Mouse (Mus musculus) neural tube, embryonic 14.5 days (tissue): ENCODE results near the gene Maml1. TPM values are rescaled to one million over a fixed set of nuclear protein-coding genes. Genes with fewer than 3 reads are reported as not detected.

Source experiments
- ATAC-seq: fragments of 200-750 bp; cut with Nextera tagmentation; 2 replicates; pipeline ENCODE4 v1.8.0; 2017; ENCODE audit warnings: low read depth, mild to moderate bottlenecking, moderate TSS enrichment, moderate library complexity
- H3K27ac ChIP-seq: fragments of 300-500 bp; sonication (generic); 2 replicates; pipeline ENCODE4 v1.5.1; 2014; ENCODE audit warnings: low read depth, mild to moderate bottlenecking, control low read depth, low read length, moderate library complexity, mixed read lengths
- H3K27me3 ChIP-seq: fragments of 300-500 bp; sonication (generic); 2 replicates; pipeline ENCODE4 v1.6.1; 2014; ENCODE audit warnings: low read length; ENCODE audit not compliant: control insufficient read depth, insufficient read depth
- H3K36me3 ChIP-seq: fragments of 300-500 bp; sonication (generic); 2 replicates; pipeline ENCODE4 v1.6.1; 2014; ENCODE audit warnings: low read length, mixed read lengths; ENCODE audit not compliant: control insufficient read depth, insufficient read depth
- H3K4me1 ChIP-seq: fragments of 300-500 bp; sonication (generic); 2 replicates; pipeline ENCODE4 v1.6.1; 2014; ENCODE audit warnings: low read length; ENCODE audit not compliant: control insufficient read depth, insufficient read depth
- H3K4me2 ChIP-seq: fragments of 300-500 bp; sonication (generic); 2 replicates; pipeline ENCODE4 v1.6.1; 2014; ENCODE audit warnings: mild to moderate bottlenecking, low read depth, low read length, control low read depth
- H3K4me3 ChIP-seq: fragments of 300-500 bp; sonication (generic); 2 replicates; pipeline ENCODE4 v1.5.1; 2014; ENCODE audit warnings: low read depth, low read length, control low read depth, mixed read lengths
- H3K9ac ChIP-seq: fragments of 300-500 bp; sonication (generic); replicated peaks from 2 replicates; pipeline ENCODE4 v1.6.1; 2014; ENCODE audit warnings: low read depth, mild to moderate bottlenecking, control low read depth, low read length, mixed read lengths
- H3K9me3 ChIP-seq: fragments of 300-500 bp; sonication (generic); 2 replicates; pipeline ENCODE4 v1.6.1; 2016; ENCODE audit warnings: low read length; ENCODE audit not compliant: control insufficient read depth
- WGBS: fragments of 180-500 bp; shearing (Covaris S2); extraction: QIAGEN DNeasy Blood & Tissue Kit; methylation state at CpG from one replicate; pipeline ENCODE4 v1.1.7; 2014; 5-methylcytosine and 5-hydroxymethylcytosine counted together
- polyA plus RNA-seq: library from polyadenylated mRNA; unstranded; fragments of >200 nt; fragmentation: Nextera tagmentation; extraction: Ambion mirVana; gene quantifications from 2 replicates; pipeline ENCODE4 v1.2.1, GENCODE M21; 2014

The Maml1 gene
- polyA plus RNA-seq, 1 experiment from 2014 or later: 3.5 TPM

DNA sequence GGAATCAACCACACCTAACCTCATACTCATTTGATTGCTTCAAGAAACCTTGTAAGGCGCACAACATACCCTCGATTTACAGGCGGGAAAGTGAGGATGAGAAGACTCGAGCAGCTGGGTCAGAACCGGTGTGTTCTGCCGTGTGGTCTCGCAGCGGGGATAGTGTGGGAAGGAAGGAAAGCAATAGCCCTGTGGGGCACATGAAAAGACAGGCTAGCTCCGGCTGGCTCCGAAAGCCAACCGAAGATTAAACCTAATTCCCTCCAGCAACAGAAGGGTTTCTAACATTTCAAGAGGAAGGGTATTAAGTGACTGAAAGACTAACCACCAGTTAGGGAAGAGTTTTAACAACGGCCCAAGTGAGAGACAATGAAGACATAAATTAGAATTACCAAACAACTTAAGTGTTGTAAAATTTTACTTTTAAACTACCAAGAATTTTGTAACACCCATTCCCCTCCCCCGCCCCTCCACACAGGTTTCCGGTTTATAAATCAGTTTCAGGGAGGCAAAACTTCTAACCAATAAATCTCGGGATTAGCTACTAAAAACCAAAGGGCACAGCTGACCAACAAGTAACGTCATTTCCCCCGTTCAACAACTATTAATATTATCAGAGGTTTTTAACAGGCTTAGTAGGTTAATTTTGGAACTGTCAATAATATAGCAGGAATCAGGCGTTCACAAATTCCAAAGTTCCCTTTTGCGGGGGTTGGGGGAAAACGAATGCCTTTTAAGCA is 1.5 kb downstream of the Maml1 start:
- H3K27me3 ChIP-seq: 0 out of 2 replicates have a peak, but pooled peaks cover 2% of the 10 kb centered on the region
- 12% methylated on average over 20 of the region's 20 CpGs for WGBS
- H3K4me2 ChIP-seq: peak overlapping the region; percentile 63
- H3K36me3 ChIP-seq: peaks cover 14% of the 10 kb centered on the region
- H3K27ac ChIP-seq: peak overlapping the region; percentile 98; the same call in 1 of the 2 replicates
- H3K4me1 ChIP-seq: peaks cover 21% of the 10 kb centered on the region
- H3K4me3 ChIP-seq: peak overlapping the region; percentile 97
- no peaks in the 10 kb centered on the region for H3K9me3 ChIP-seq
- peak overlapping the region; percentile 98 for H3K9ac ChIP-seq
- no peak for ATAC-seq

DNA sequence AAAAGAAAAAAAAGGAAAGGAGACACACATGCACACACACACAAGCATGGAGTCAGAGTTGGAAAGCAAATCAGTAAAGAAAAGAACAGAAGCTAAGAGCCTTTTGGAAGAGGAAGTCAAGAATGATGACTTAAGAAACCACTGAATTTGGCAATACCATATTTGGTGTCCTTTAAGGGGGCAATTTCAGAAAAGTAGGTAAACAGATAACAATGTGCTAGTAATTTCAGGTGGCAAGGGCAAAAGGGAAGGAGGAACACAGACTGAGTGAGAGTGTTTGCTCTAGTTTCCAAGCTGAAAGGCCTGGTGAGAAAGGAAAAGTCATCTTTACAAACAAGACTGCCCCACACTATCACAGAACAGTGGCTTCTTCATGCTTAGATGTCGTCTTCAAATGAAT is 5.7 kb downstream of the Maml1 start:
- Histone ChIP-seq H3K9me3 (no peaks in the 10 kb centered on the region), H3K4me1 (peaks cover 17% of the 10 kb centered on the region), H3K9ac (no peak overlapping the region), H3K4me3 (no peak overlapping the region), H3K4me2 (no peak overlapping the region), H3K36me3 (no peaks in the 10 kb centered on the region), H3K27me3 (0 out of 2 replicates have a peak, but pooled peaks cover under 1% of the 10 kb centered on the region), H3K27ac (no peak overlapping the region)
- no peak for ATAC-seq
- WGBS: 84% methylated on average over 1 of the region's 1 CpGs

DNA sequence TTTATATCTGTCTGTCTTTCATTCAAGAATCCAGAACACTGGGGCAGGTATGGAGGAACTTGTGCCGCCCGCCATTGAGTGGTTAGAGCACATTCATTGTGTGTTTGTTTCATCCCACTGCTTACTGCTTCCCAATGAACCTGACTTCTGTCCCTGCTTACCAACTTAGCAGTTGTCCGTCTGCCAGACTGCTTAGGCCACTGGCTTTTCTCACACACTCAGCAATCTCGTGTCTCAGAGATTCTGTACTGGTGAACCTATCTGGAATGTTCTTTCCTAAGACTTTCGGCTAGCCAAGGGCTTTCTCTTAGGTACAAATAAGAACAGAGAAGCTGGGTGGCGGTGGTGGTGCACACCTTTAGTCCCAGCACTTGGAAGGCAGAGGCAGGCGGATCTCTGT is 6.4 kb downstream of the Maml1 start:
- Histone ChIP-seq H3K4me2 (no peak overlapping the region), H3K9ac (no peak overlapping the region), H3K27me3 (no peaks in the 10 kb centered on the region), H3K36me3 (peaks cover 2% of the 10 kb centered on the region; the same call in 1 of the 2 replicates), H3K4me3 (no peak overlapping the region), H3K27ac (no peak overlapping the region), H3K9me3 (no peaks in the 10 kb centered on the region), H3K4me1 (peaks cover 15% of the 10 kb centered on the region)
- WGBS: 93% methylated on average over 7 of the region's 7 CpGs
- no peak for ATAC-seq

DNA sequence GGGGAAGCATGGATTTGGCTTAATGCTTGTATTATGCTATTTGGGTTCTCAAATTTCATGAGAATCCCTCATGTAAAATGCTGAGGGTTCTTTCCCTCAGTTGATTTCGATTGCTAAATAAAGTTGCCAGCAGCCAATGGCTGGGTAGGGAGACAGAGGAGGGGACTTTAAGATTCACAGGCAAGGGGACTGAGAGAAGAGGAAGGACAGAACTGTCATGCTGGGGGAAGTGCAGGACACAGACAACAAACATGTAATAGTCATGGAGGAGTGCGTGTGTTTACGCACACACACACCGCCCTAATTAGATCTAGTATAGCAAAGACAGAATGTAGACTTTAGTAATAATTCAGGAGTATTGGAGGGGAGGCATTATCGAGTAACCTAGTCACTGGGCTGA is 6.8 kb downstream of the Maml1 start:
- Histone ChIP-seq H3K27ac (no peak overlapping the region), H3K4me1 (peaks cover 11% of the 10 kb centered on the region), H3K9me3 (no peaks in the 10 kb centered on the region), H3K27me3 (no peaks in the 10 kb centered on the region), H3K36me3 (peaks cover 5% of the 10 kb centered on the region; the same call in 1 of the 2 replicates), H3K9ac (no peak overlapping the region), H3K4me3 (no peak overlapping the region), H3K4me2 (no peak overlapping the region)
- WGBS: 93% methylated on average over 5 of the region's 5 CpGs
- ATAC-seq: no peak

DNA sequence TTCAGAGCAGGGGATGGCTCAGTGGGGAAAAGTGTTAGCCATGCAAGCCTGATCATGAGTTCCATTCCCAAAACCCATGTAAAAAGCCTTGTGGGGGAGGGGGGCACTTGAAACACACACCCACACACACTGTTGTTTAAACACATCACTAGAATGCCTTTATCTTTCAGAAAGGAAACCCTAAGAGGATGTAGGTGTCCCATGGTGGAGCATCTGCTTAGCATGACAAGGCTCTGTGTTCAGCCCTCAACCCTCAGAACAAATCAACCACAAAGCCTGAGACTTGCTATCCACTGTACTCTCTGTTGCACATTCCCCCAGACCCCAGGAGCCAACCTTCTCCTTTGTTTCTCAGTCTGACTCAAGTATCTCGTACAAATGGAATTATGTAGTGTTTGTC is 12.1 kb downstream of the Maml1 start:
- Histone ChIP-seq H3K9ac (no peak overlapping the region), H3K4me2 (no peak overlapping the region), H3K9me3 (no peaks in the 10 kb centered on the region), H3K27me3 (no peaks in the 10 kb centered on the region), H3K4me1 (no peaks in the 10 kb centered on the region), H3K36me3 (peaks cover 5% of the 10 kb centered on the region; the same call in 1 of the 2 replicates), H3K27ac (no peak overlapping the region), H3K4me3 (no peak overlapping the region)
- WGBS: 77% methylated on average over 1 of the region's 1 CpGs
- ATAC-seq: no peak

DNA sequence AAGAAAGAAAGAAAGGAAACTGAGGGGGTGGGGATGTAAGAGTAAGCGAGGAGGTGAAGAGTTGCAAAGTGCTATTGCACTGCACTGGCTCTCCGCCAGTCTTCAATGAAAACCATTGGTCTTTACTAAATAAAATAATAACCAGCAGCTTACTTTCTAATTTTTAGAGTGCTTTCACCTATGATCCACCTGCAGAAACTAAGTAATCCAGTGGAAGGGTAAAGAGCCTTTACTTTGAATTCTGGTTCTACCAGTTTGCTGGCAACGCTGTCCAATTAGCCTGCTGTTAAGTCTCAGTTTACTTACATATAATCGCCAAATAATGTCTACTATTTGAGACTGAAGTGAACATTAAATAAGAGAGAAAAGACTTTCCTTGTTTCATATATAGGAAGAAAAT is 13.1 kb downstream of the Maml1 start:
- 94% methylated on average over 4 of the region's 4 CpGs for WGBS
- no peak for ATAC-seq

DNA sequence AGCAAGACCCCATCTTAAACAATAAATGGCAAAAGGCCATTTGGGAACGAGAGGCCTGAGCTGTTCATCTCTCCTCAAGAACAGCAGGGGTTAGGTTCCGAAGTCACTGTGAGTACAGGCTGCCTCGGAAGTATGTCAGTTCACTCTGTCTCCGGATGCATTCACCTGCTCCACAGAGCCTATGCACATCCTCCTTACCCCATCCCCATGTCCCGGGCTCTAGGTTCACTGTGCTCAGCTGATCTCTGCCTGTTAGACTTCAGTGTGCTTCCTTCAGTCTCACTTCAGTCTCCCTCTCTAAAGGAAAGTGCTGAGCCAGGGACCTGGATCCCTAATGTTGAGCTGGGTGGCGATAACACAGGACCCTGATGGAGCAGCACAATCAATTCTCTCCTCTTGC is 14.4 kb downstream of the Maml1 start:
- 86% methylated on average over 6 of the region's 6 CpGs for WGBS
- Histone ChIP-seq H3K4me1 (no peaks in the 10 kb centered on the region), H3K4me3 (no peak overlapping the region), H3K27me3 (no peaks in the 10 kb centered on the region), H3K4me2 (no peak overlapping the region), H3K27ac (no peak overlapping the region), H3K36me3 (peaks cover 5% of the 10 kb centered on the region; the same call in 1 of the 2 replicates), H3K9ac (no peak overlapping the region), H3K9me3 (no peaks in the 10 kb centered on the region)
- no peak for ATAC-seq

More for the DNA sequence above, 13.1 kb downstream of the Maml1 start:
- Histone ChIP-seq H3K27me3 (no peaks in the 10 kb centered on the region), H3K9ac (no peak overlapping the region), H3K4me3 (no peak overlapping the region), H3K36me3 (peaks cover 5% of the 10 kb centered on the region; the same call in 1 of the 2 replicates), H3K4me1 (no peaks in the 10 kb centered on the region), H3K9me3 (no peaks in the 10 kb centered on the region), H3K27ac (no peak overlapping the region), H3K4me2 (no peak overlapping the region)

DNA sequence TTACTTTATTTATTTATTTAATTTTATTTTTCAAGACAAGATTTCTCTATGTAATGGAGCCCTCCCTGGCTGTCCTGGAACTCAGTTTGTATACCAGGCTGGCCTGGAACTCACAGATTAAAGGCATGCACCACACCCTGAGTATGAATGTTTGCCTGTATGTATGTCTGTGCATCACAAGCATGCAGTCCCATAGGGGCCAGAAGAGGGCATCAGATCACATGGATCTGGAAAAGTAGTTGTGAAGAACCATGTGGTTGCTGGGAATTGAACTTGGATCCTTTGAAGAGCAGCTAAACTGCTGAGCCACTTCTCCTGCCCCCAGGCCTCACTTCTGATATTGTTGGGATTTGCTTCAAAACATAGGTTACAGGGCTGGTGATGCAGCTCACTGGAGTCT is 15.1 kb downstream of the Maml1 start:
- H3K36me3 ChIP-seq: peaks cover 5% of the 10 kb centered on the region; the same call in 1 of the 2 replicates
- H3K9me3 ChIP-seq: no peaks in the 10 kb centered on the region
- H3K4me2 ChIP-seq: no peak overlapping the region
- no peak for ATAC-seq
- no peak overlapping the region for H3K27ac ChIP-seq
- H3K4me3 ChIP-seq: no peak overlapping the region
- no peaks in the 10 kb centered on the region for H3K27me3 ChIP-seq
- H3K4me1 ChIP-seq: no peaks in the 10 kb centered on the region
- no peak overlapping the region for H3K9ac ChIP-seq

DNA sequence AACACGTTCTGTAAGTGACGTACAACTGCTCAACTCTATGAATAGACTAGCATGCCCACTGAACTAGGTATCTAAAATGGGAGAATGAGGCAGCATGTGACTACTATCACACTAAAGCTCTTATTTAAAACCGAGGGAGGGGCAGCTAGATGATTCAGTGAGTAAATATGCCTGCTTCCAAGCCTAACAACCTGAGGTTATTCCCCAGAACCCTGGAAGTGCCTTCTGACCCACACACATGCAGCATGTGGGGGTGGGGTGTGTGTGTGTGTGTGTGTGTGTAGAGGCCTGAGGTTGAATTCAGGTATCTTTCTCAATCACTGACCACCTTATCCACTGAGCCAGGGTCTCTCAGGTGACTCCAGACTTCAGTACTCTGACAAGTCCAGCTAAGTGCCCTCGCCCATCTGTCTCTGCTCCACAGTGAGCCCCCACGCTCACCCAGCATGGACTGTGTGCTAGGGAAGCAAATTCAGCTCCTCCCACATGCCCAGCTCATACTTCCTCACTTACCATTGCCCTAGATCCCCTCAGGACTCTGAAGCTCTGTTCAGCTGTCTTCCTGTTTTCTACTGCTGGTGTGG is 16.5 kb downstream of the Maml1 start:
- peaks cover 2% of the 10 kb centered on the region; the same call in 1 of the 2 replicates for H3K36me3 ChIP-seq

More for the DNA sequence above, 16.5 kb downstream of the Maml1 start:
- H3K9me3 ChIP-seq: no peaks in the 10 kb centered on the region
- no peak for ATAC-seq
- no peaks in the 10 kb centered on the region for H3K27me3 ChIP-seq
- H3K27ac ChIP-seq: no peak overlapping the region
- H3K4me2 ChIP-seq: no peak overlapping the region
- no peaks in the 10 kb centered on the region for H3K4me1 ChIP-seq
- H3K4me3 ChIP-seq: no peak overlapping the region
- WGBS: 86% methylated on average over 5 of the region's 5 CpGs
- no peak overlapping the region for H3K9ac ChIP-seq
